Mouse (Mus musculus): ENCODE measurements at regions not wholly inside any gene's neighbourhood (a gene's known extent, or its start where the extent isn't known, plus 50 kb on each side); places are given as distances from the start of the nearest gene placed in this dataset.

GRCm38 (mm10) chr13:102034484-102034883 lies 266.5 kb upstream of the Pik3r1 start:
- DNase-seq, result no peak

GRCm38 (mm10) chr13:102036001-102036400 lies 268.0 kb upstream of the Pik3r1 start:
- no peak for DNase-seq

GRCm38 (mm10) chr13:102036819-102037624 lies 269.0 kb upstream of the Pik3r1 start:
- no peak for DNase-seq

GRCm38 (mm10) chr13:102060213-102060612 lies 292.2 kb upstream of the Pik3r1 start:
- DNase-seq, result no peak

GRCm38 (mm10) chr13:102064590-102065273 lies 296.7 kb upstream of the Pik3r1 start:
- DNase-seq, result no peak

- no peak for DNase-seq
Measured at GRCm38 (mm10) chr13:102065274-102065640, 297.2 kb upstream of the Pik3r1 start.

GRCm38 (mm10) chr13:102065796-102066195 lies 297.8 kb upstream of the Pik3r1 start:
- DNase-seq, result no peak

GRCm38 (mm10) chr13:102070740-102071139 lies 302.7 kb upstream of the Pik3r1 start:
- DNase-seq, result no peak

- no peak for DNase-seq
Measured at GRCm38 (mm10) chr13:102072366-102072765, 304.3 kb upstream of the Pik3r1 start.

- DNase-seq, result no peak
Measured at GRCm38 (mm10) chr13:102087766-102088165, 319.7 kb upstream of the Pik3r1 start.

- DNase-seq, result no peak
Measured at GRCm38 (mm10) chr13:102089551-102089950, 321.5 kb upstream of the Pik3r1 start.

GRCm38 (mm10) chr13:102094193-102094592 lies 326.2 kb upstream of the Pik3r1 start:
- DNase-seq, result no peak

GRCm38 (mm10) chr13:102103161-102103560 lies 335.1 kb upstream of the Pik3r1 start:
- no peak for DNase-seq

- DNase-seq, result no peak
Measured at GRCm38 (mm10) chr13:102106188-102106587, 338.2 kb upstream of the Pik3r1 start.

GRCm38 (mm10) chr13:102108204-102108603 lies 340.2 kb upstream of the Pik3r1 start:
- no peak for DNase-seq

- no peak for DNase-seq
Measured at GRCm38 (mm10) chr13:102108916-102109315, 340.9 kb upstream of the Pik3r1 start.

- peak; percentile 40 for DNase-seq
Measured at GRCm38 (mm10) chr13:102113941-102114340, 345.9 kb upstream of the Pik3r1 start.

GRCm38 (mm10) chr13:102122341-102122740 lies 354.3 kb upstream of the Pik3r1 start:
- no peak for DNase-seq

GRCm38 (mm10) chr13:102127933-102128430 lies 360.0 kb upstream of the Pik3r1 start:
- DNase-seq, result no peak

- DNase-seq, result no peak
Measured at GRCm38 (mm10) chr13:102131459-102131858, 363.4 kb upstream of the Pik3r1 start.

GRCm38 (mm10) chr13:102132154-102132553 lies 364.1 kb upstream of the Pik3r1 start:
- DNase-seq, result no peak

- DNase-seq, result no peak
Measured at GRCm38 (mm10) chr13:102132696-102133095, 364.7 kb upstream of the Pik3r1 start.

- DNase-seq, result no peak
Measured at GRCm38 (mm10) chr13:102135210-102135609, 367.2 kb upstream of the Pik3r1 start.

GRCm38 (mm10) chr13:102142986-102143385 lies 375.0 kb upstream of the Pik3r1 start:
- DNase-seq, result no peak

Measured in kidney, adult 18-20 months (tissue).